Mouse (Mus musculus): Measurements from ENCODE around the gene Mmachc.

GRCm38 (mm10) chr4:116708791-116709390 is 685 bp upstream of the Mmachc start:
- TF ChIP-seq CTCF (IDR thresholded peaks at IDR 0.05; ENCODE audit: insufficient read depth, low read length) (no peak), POLR2A (IDR thresholded peaks at IDR 0.05; ENCODE audit: borderline replicate concordance, extremely low read depth, low read depth, low read length) (no peak)
